Mouse (Mus musculus) fibroblast of lung, adult 2 months (primary cell): ENCODE measurements around the gene Gdap1l1.

Experiments
- DNase-seq: peaks from one replicate; pipeline ENCODE4 v3.0.0-alpha.2; 2011; ENCODE audit warnings: low read depth

Gene Gdap1l1

GRCm38 (mm10) chr2:163463251-163463769 is 25.0 kb downstream of the Gdap1l1 start:
- DNase-seq: no peak

GRCm38 (mm10) chr2:163463998-163464397 is 25.7 kb downstream of the Gdap1l1 start:
- DNase-seq: no peak

- DNase-seq: no peak
Observed at GRCm38 (mm10) chr2:163464562-163464961, 26.3 kb downstream of the Gdap1l1 start.

GRCm38 (mm10) chr2:163466771-163467170 is 28.5 kb downstream of the Gdap1l1 start:
- no peak for DNase-seq

GRCm38 (mm10) chr2:163467585-163467984 is 29.3 kb downstream of the Gdap1l1 start:
- no peak for DNase-seq

- no peak for DNase-seq
Observed at GRCm38 (mm10) chr2:163468866-163469265, 30.6 kb downstream of the Gdap1l1 start.

- DNase-seq: no peak
Observed at GRCm38 (mm10) chr2:163469711-163470110, 31.4 kb downstream of the Gdap1l1 start.

GRCm38 (mm10) chr2:163471136-163471535 is 32.9 kb downstream of the Gdap1l1 start:
- DNase-seq: peak; percentile 53

- no peak for DNase-seq
Observed at GRCm38 (mm10) chr2:163471710-163472465, 33.6 kb downstream of the Gdap1l1 start.

GRCm38 (mm10) chr2:163472466-163472851 is 34.2 kb downstream of the Gdap1l1 start, which contains the start of gene Fitm2:
Gene Fitm2, minus strand, starts transcription at chr2:163472629.
- DNase-seq: peak; percentile 87

GRCm38 (mm10) chr2:163480191-163480825 is 42.0 kb downstream of the Gdap1l1 start:
- no peak for DNase-seq

GRCm38 (mm10) chr2:163481539-163482029 is 43.3 kb downstream of the Gdap1l1 start:
- DNase-seq: no peak

GRCm38 (mm10) chr2:163487360-163487759 is 49.1 kb downstream of the Gdap1l1 start:
- DNase-seq: no peak

- no peak for DNase-seq
Observed at GRCm38 (mm10) chr2:163489725-163490291, 51.5 kb downstream of the Gdap1l1 start.

GRCm38 (mm10) chr2:163490656-163491055 is 52.4 kb downstream of the Gdap1l1 start:
- no peak for DNase-seq

GRCm38 (mm10) chr2:163491351-163491750 is 53.1 kb downstream of the Gdap1l1 start:
- DNase-seq: no peak

- DNase-seq: no peak
Observed at GRCm38 (mm10) chr2:163492018-163492417, 53.7 kb downstream of the Gdap1l1 start, which contains the start of gene R3hdml. Gene R3hdml, plus strand, starts transcription at chr2:163492318.

- DNase-seq: no peak
Observed at GRCm38 (mm10) chr2:163493031-163493430, 54.8 kb downstream of the Gdap1l1 start.

GRCm38 (mm10) chr2:163493976-163494375 is 55.7 kb downstream of the Gdap1l1 start:
- peak; percentile 94 for DNase-seq

GRCm38 (mm10) chr2:163494456-163494855 is 56.2 kb downstream of the Gdap1l1 start:
- no peak for DNase-seq

GRCm38 (mm10) chr2:163502219-163502618 is 63.9 kb downstream of the Gdap1l1 start:
- DNase-seq: no peak

GRCm38 (mm10) chr2:163503191-163503590 is 64.9 kb downstream of the Gdap1l1 start:
- no peak for DNase-seq
